Mouse (Mus musculus): Measurements from ENCODE around the gene Ffar4. TPM values are rescaled to one million over a fixed set of nuclear protein-coding genes. Genes with fewer than 3 reads are reported as not detected.

Ffar4 gene
- under 1 TPM in 2 of 3 experiments, not detected in 1; 0.32 to 0.42 TPM for polyA plus RNA-seq (2017; shearing (Covaris generic))

DNA sequence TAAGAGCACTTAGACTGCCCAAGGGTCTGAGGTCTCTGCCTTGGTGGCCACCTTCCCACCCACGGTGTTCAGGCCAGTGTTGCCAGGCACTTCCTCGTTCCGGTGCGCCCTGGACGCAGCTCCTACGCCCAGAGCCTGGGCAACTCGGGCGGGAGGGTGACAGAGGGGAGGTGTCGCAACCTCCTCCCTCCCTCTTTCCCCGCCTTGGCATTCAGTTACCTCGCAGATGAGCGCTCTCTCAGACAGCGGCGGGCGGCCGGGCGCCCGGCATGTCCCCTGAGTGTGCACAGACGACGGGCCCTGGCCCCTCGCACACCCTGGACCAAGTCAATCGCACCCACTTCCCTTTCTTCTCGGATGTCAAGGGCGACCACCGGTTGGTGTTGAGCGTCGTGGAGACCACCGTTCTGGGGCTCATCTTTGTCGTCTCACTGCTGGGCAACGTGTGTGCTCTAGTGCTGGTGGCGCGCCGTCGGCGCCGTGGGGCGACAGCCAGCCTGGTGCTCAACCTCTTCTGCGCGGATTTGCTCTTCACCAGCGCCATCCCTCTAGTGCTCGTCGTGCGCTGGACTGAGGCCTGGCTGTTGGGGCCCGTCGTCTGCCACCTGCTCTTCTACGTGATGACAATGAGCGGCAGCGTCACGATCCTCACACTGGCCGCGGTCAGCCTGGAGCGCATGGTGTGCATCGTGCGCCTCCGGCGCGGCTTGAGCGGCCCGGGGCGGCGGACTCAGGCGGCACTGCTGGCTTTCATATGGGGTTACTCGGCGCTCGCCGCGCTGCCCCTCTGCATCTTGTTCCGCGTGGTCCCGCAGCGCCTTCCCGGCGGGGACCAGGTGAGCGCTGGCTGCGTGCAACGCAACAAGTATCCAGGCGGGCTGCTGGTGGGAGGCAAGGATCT lies at the start of gene Ffar4:
TSS of gene Ffar4 (plus strand) at position 214 of the 901 bp plus-strand sequence.
- no peak for ATAC-seq

DNA sequence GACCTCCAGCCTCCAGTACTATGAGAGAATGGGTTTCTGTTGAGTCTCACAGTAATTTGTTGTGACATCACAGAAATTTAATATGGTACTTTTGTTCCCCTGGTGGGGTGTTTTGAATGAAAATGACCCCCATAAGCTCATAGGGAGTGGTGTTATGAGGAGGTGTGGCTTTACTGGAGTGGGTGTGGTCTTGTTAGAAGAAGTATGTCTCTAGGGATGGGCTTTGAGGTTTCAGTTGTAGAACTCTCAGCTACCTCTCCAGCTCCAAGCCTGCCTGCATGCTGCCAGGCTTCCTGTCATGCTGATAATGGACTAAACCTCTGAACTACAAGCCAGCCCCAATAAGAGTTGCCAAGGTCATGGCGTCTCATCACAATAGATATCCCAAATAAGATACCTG lies 47.2 kb upstream of the Ffar4 start:
- ATAC-seq: no peak

DNA sequence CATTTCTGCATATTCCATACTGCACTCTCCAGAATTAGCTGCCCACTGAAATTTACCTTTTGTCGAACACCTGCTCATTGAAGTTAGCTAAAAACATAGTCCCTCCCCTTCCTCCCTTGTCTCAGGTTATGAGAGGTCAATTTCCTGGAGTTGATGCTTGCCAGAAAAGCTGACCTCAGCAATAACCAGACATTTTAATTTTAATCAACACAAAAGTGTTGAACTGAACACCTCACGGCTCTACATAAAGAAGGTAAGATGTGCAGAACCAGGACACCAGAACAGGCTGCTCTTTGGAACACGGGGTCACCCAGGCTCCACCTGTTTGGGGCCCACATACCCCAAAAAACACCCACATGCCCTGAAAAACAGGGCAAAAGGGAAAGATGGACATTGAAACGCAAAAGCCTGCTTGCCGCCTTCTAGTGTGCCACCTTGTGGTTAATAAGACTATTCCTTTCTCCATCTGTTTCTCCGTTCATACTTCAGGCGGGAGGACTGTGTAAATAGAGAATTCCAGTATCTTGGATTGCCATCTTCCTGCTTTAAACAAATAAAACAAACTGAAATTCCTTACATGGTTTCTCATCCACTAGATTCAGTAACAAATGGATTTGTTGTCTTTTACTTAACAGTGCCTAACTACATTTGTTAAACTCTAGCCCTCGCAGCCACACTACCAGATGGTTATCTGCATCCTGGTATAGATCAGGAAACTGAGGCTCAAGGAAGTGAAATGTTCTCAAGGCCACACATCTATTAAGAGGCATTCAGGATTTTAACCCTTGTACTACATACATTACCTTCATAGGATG lies 43.4 kb upstream of the Ffar4 start:
- ATAC-seq: no peak

DNA sequence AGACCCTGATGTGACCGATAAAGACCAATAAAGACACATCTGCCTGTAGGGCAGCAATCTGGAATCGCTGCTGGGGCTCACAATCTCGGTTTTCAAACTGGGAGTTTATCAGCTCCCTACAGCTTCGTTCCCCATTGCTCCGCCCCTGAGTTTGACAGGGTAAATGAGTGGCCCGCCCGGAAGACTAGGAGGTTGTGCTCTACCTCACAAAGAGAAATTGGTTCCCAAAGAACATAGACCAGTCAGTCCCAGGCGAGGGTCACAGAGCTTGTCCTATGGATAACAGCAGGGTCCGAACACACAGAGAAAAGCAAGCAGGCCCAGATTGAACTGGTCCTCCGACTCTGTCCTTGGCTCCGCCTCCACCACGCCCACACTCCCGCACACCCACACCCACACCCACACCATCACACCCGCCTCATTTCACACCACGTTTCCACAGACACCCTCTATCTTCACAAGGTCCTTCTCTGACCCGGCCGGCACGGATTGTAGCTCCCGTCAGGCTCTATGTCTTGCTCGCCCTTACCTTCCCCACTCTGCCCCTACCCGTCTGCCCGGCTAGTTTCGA lies 42.6 kb upstream of the Ffar4 start:
- ATAC-seq: peak; percentile 65

DNA sequence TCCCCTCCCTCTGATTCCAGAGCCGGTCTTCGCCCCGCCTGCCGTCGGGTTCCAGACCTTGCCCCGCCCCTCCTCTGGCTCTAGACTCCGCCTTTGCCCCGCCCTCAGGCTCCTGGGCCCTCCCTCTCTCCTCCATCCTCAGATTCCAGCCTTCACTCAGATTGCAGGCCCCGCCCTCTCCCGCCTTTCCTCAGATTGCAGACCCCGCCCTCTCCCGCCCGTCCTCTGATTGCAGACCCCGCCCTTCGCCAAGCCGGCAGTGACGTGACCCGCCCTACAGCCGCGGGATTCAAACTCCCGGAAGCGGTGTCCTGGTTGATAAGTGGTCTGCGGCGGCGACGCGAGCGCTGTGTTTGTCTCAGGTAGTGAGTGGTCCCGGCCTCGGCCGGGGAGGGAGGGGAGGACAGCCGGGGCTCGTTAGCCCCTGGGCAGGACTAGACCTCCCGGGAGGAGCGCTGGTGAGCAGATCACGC lies 42.1 kb upstream of the Ffar4 start, which contains the start of gene Cep55:
TSS of gene Cep55 (plus strand) at position 292 of the 473 bp plus-strand sequence.
- peak; percentile 86 for ATAC-seq

DNA sequence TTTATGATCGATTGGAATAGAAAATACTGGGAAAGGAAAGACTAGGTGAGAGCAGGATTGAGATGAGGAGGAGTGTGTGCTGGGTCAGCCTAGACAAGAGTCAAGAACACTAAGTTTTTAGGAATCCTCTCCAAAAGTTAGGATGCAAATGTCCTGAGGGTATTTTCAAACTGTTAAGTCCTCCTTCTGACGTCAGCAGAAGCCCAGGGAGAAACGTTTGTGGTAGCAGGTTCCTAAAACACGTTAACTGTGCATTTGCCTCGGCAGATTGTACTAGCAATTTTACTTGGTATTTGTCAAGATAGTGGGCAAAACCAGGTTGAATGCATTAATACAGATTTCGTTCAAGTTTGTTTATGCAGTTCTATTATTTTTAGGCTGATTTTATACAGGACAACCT lies 41.1 kb upstream of the Ffar4 start:
- ATAC-seq: no peak

DNA sequence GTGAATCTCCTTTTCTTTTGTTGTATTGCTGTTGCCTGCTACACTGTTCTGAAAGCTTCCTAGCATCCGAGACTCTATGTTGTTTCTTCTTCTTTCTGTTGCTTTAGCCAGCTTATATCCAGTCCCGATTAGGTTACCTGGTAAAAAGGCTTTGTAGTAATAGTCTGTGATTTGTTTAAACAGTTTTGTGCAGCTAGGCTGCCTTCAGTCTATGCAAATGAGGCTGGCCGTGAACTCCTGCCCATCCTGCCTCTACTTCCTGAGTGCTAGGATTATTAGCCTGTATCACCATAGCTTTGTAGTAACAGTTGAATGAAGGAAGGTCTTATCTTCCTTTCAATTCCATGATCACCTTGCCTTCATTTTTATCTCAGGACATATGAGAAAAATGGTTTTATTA lies 40.6 kb upstream of the Ffar4 start:
- ATAC-seq: no peak

DNA sequence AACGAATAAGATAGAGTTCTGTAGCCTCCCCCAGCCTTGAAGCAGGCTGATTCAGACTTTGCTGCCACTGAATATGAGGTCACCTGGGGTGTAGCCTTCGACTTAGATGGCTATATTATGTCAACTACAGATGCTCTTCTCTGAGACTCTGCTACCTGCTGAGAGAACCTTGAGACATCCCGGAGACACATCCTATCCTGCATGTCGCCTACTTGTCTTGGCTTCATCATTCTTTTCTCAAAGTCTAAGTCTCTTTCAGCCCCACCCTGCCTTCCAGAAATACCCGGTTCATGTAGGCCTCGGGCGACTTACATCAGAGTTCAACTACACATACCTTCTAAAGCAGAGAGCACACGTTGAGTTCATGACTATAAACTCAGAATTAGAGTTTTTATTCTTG lies 39.9 kb upstream of the Ffar4 start:
- no peak for ATAC-seq

DNA sequence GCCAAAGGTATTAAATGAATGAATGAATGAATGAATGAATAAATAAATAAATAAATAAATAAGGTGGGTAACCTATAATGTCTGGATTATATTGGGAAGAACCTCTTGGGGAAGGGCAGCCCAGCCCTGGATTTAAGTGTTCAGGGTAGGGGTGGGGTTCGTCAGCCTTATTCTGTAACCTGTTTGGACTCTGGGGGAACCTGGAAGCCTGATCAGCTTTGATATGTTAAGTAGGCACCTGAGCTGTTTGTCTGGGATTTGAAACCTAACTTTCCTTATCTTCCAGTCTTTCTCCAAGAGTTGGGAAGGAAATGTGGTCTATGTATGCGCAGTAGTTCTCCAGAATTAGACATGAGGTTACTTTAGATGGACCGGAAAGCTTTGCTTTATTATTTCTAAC lies 33.7 kb upstream of the Ffar4 start:
- no peak for ATAC-seq

DNA sequence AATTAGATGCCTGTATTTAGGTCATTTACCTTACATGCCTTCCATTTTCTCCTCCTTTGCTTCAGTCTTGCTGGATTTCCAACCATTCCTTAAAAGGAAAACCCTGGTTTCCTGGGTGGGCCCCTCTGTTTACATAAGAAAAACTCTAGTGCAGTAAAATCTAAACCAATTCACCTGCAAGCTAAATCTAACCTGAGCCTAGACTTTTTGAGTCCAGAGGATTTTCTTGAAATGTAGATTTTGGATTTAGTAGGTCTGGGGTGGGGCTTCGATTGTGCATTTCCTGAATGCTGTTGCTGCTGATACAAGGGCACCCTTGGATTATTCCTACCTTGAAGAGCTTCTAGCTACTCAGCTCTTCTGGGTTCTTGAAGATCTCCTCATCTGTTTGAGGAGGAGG lies 32.8 kb upstream of the Ffar4 start:
- ATAC-seq: no peak

DNA sequence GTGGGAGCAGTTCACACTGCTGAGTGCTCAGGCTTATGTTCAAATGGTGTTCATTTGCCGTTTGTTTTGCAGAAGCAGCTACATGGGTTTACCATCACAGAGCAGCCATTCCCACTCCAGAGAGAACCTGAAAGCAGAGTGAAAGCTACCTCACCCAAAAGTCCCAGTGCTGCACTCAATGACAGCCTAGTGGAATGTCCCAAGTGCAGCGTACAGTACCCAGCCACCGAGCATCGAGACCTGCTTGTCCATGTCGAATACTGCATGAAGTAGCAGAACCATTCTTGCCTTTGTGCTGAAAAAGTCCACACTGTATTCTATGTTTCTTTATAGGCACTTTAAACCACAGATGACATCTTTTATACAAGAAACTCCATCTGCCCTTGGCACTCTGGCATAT lies 23.6 kb upstream of the Ffar4 start:
- no peak for ATAC-seq

DNA sequence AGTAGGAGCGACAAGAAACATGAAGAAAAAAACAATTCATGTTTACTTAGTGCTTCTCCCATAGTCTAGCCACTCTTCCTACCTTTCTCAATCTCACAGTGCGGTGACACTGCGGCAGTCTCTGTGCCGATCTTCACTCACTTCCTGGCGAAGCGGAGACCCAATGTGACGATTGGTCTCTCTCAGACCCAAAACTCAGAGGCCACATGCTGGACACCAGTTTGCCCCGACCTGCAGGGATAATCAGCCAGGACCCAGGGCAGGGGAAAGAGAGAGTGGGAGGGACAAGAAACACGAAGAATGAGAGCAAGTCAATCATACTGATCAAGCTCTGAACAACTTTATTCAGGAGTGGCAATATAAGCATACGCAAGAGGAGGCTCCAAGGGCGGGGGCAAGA lies 21.8 kb upstream of the Ffar4 start:
- no peak for ATAC-seq

DNA sequence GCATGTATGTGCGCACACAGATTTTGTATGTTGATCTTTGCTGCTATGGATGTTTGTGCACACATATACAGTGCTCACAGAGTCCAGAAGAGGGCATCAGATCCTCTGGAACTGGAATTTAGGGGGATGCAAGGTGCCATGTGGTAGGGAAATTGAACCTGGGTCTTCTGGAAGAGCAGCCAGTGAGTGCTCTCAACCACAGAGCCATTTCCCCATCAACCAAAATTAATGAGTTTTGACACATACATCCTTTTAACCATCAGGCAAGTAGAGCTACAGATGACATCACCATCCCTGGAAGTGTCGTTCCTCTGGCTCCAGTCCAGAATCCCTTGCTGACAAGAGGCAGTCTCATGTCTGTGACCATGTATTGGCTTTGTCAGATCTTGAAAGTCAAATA lies 20.6 kb upstream of the Ffar4 start:
- ATAC-seq: no peak

DNA sequence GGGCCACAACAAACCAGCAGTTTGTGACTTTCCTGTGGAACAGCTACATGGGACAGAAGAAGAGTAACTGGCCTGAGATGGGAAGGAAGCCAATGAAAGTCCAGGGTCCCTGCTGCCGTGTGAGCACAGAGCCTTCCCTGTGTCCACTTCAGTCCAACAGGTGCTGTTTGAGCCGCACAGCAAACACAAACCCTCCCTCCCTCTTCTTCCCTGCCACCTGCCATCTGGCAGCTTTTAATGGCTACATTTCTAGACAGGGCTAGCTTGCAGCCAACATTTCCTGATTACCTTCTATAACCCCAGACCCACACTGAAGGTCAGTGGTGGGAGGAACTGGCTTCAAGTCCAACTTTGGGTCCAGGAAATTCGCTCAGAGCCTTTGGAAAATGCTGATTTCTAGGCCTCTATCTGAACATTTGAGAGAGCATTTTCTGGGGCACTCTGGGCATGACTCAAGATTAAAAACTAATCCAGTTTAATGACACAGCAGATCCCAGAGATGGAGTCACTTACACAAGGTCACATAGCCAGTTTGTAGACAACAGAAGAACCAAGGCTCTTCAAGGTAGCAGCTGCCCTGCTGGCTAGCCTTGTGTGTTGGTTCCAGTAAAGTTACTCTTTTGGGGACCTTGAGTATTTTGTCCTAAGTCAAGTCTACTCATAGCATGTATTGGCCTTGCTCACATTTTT lies 18.9 kb upstream of the Ffar4 start:
- no peak for ATAC-seq

DNA sequence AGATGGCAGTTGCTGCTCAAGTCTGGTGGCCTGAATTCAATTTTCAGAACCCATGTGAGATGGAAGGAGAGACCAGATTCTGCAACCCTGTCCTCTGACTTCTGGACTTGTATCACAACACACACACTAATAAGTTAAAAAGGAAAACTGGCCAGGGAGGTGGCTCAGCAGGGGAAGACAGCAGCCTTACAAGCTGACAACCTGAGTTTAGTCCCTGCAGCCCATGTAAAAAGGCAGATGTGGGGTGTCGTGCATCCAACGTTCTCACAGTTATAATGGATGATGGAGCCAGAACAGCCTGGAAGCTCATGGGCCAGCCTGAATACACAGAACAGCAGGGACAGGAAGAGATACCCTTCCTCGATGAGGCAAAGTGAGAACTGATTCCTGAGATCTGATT lies 15.5 kb upstream of the Ffar4 start:
- ATAC-seq: no peak

DNA sequence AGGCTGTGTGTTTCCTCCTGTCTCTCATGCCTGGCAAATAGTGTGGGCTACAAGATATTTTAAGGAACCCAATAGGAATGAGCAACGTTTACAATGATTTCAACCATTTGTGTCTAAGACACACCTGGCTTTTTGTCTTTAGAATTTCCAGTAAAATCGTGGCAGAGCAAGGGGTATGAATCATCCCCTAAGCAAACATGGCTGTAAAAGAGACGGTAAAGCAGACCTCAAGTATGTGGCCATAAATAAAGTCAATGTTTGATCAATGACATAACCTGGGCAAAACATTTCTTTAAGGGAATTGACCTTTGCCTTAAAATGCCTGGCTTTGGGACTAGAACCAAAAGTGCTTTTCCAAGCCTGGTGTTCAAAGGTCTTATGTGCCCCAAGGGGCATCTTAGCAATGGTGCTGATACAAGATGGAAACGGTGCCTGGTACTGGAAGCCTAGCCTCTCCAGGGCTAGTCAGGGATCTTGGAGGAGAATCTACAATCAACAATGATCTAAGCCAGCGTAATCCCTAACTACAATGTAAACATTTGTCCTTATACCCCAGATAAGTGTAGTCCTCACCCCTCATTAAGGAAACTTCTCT lies 13.8 kb upstream of the Ffar4 start:
- no peak for ATAC-seq

DNA sequence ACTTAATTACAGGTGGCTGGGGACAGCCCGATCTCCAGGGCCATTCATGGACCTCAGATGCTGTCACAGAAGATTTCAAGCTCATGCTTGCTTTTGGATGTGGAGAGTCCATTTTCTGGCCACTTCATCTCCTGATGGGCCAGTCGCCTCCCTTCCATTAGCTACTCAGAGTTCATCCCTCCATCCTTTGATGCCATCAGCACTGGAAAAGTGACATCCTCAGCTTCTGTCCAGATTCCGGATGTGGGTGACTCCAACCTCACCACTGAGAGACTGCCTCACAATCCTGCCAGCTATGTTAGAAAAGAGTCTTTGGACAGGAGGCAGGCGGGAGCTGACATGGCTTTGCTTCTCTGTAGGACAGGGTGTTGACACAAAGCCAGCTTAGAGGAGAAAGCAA lies 11.0 kb upstream of the Ffar4 start:
- ATAC-seq: no peak

DNA sequence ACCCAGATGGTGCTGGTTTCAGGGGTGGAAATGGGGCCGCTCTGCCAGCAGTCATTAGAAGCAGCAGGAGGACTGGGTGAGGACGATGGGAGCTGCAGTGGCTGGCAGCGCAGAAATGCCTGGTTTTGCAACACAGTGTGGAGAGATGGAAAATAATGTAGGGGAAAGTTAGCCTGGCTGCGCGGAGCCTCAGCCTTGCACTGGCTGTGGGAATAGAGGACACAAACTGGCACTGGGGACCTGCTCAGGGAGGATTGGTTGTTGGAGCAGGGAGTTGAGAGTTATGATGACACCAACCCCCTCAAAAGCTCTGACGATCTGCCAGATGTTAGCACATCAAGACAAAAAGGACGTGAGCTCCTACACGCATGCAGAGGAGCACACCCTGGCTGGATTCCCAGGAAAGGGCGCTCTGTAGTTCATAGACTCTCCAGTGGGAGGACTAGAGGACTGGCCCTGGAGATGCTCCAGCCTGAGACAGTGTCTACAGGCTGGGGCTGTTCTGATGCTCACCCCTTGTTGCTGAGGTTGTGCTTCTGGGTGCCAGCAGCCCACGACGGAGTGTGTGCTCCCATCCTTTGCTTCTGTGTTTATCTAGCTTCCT lies 9.8 kb upstream of the Ffar4 start:
- no peak for ATAC-seq

DNA sequence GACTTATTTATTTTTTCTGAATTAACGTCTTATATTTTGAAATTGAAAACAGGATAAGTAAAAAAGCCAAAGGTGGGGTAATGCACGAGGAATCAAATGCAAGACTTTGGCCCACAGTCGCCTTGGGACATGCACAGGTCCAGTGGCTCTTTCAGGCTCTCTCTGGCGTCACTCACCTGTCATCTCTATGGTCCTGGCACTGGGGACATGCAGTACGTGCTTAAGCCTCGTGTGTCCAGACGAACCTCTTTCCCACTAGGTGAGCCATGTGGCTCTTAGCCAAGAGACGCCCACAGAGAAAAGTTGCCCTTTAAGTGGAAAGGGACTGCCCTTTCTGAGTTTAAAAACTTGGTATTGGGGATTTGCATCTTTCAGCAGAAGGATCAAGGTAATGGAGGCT lies 7.5 kb upstream of the Ffar4 start:
- ATAC-seq: no peak

DNA sequence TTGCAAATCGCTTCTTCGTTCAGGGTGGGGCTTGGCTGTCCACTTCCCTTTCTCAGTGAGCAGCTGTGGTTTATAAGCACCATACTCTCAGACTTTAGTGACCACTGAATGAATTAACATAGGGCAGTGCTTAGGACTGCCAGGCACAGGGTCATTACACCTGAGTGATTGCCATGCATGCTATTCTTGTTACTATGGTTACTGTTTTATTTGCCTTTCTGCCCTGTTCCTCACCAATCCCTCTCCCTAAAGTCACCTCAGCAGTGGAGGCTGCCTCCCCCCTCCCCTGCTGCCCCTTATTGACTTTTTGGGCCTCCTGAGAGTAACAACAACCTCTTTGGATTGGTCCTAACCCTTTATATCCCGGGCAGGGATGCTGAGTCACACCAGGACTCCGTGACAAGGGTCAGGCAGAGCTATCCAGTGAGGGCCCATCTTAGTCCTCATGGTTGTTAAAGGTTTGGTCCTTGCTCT lies 5.3 kb upstream of the Ffar4 start:
- no peak for ATAC-seq

DNA sequence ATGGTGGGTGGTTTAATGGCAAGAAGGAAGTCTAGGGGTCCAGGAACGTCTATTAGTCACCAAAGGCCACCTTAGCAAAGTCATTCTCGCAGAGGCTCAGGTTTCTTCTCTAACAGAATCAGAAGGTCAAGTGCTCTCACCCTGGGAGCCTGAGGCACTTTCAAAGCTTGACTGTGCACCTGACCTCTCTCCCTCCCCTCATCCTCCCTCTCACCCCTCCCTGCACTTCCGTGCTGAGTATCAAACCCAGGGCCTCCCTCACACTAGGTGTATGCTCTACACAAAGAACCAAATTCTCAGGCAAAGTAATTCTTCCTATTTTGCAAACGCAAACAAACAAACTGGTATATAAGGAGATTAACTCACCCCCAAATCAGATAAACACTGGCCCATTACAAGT lies 640 bp upstream of the Ffar4 start:
- ATAC-seq: no peak

DNA sequence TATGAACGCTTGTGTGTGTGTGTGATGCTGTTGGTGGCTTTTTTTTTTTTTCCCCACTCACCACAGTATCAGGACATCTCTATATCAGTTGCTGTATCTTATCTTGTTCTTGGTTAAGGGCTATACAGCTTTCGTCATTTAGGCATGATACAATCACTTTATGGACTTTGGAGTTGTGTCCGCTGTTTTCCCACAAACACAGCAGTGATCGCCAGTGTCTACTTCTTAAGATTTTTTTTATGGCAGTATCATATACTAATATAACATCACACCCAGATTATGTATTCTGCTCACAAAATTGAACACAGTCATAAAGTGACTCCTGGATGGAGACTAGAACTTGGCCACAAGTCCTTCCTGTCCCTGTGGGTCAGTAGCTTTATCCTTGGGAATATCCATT lies 11.0 kb downstream of the Ffar4 start:
- no peak for ATAC-seq

Measured in inflammation-experienced regulatory T-cells, adult 6 months (primary cell).